Mouse (Mus musculus): ENCODE results near the gene Slc23a4. TPM values are rescaled to one million over a fixed set of nuclear protein-coding genes. Genes with fewer than 3 reads are reported as not detected.

The Slc23a4 gene
- polyA plus RNA-seq, 1 experiment from 2014 or later, result 0.51 TPM

Other genes starting within 250 kb of the Slc23a4 start
- gene Agbl3, start 208.0 kb downstream of the Slc23a4 start, polyA plus RNA-seq (2014; fragmentation: Nextera tagmentation; extraction: Ambion mirVana), result 4.8 and 5.1 TPM in 2 replicates
- 0.89 and 1.2 TPM in 2 replicates for gene Tmem140, start 125.3 kb downstream of the Slc23a4 start, polyA plus RNA-seq (2014; fragmentation: Nextera tagmentation; extraction: Ambion mirVana)
- 13.7 and 13.9 TPM in 2 replicates for gene Cyren, start 110.3 kb downstream of the Slc23a4 start, polyA plus RNA-seq (2014; fragmentation: Nextera tagmentation; extraction: Ambion mirVana)
- 12.3 and 12.9 TPM in 2 replicates for gene Wdr91, start 77.5 kb downstream of the Slc23a4 start, polyA plus RNA-seq (2014; fragmentation: Nextera tagmentation; extraction: Ambion mirVana)
- gene Stra8, start 68.2 kb downstream of the Slc23a4 start, polyA plus RNA-seq (2014; fragmentation: Nextera tagmentation; extraction: Ambion mirVana), result not detected in 2 replicates
- gene Cnot4, start 145.3 kb upstream of the Slc23a4 start, polyA plus RNA-seq (2014; fragmentation: Nextera tagmentation; extraction: Ambion mirVana), result 35.8 and 36.1 TPM in 2 replicates
- gene Nup205, start 189.0 kb upstream of the Slc23a4 start, polyA plus RNA-seq (2014; fragmentation: Nextera tagmentation; extraction: Ambion mirVana), result 65.9 and 73.0 TPM in 2 replicates

Measured in forebrain, embryonic 11.5 days (tissue).